Mouse (Mus musculus) myocyte (in vitro differentiated cells): Measurements from ENCODE around the gene Lztr1.

Experiments used
- CEBPB ChIP-seq: IDR thresholded peaks from 2 replicates; pipeline ENCODE4 v1.6.1; 2011; ENCODE audit warnings: mild to moderate bottlenecking, moderate library complexity; ENCODE audit not compliant: poor library complexity, insufficient read depth, severe bottlenecking
- E2F4 ChIP-seq: IDR thresholded peaks from one replicate; pipeline ENCODE4 v1.6.1; 2011; ENCODE audit warnings: mild to moderate bottlenecking, control low read depth, moderate library complexity; ENCODE audit not compliant: insufficient read depth
- MAX ChIP-seq: IDR thresholded peaks from one replicate; pipeline ENCODE4 v1.6.1; 2011; ENCODE audit warnings: low read depth, mild to moderate bottlenecking, control low read depth
- MYOG ChIP-seq, 3 experiments: IDR thresholded peaks; one replicate each; pipeline ENCODE4 v1.6.1; 2011; ENCODE audit warnings: control low read depth in 2 of 3, low read depth in 2 of 3, mild to moderate bottlenecking in 2 of 3; ENCODE audit not compliant: insufficient read length in 2 of 3, control insufficient read depth in 1 of 3, insufficient read depth in 1 of 3
- POLR2A ChIP-seq: IDR thresholded peaks from one replicate; pipeline ENCODE4 v1.6.1; 2011; ENCODE audit warnings: low read depth, mild to moderate bottlenecking, control low read depth, moderate library complexity; ENCODE audit not compliant: insufficient read length
- POLR2AphosphoS2 ChIP-seq: IDR thresholded peaks from one replicate; pipeline ENCODE4 v1.6.1; 2011; ENCODE audit warnings: low read depth, control low read depth; ENCODE audit not compliant: insufficient read length
- REST ChIP-seq: IDR thresholded peaks from one replicate; pipeline ENCODE4 v1.6.1; 2011; ENCODE audit warnings: mild to moderate bottlenecking, control low read depth, moderate library complexity; ENCODE audit not compliant: insufficient read depth, insufficient read length
- SRF ChIP-seq: IDR thresholded peaks from one replicate; pipeline ENCODE4 v1.6.1; 2011; ENCODE audit warnings: low read depth; ENCODE audit not compliant: control insufficient read depth, insufficient read length
- USF1 ChIP-seq: IDR thresholded peaks from one replicate; pipeline ENCODE4 v1.6.1; 2011; ENCODE audit warnings: low read depth, mild to moderate bottlenecking, control low read depth, moderate library complexity

DNA sequence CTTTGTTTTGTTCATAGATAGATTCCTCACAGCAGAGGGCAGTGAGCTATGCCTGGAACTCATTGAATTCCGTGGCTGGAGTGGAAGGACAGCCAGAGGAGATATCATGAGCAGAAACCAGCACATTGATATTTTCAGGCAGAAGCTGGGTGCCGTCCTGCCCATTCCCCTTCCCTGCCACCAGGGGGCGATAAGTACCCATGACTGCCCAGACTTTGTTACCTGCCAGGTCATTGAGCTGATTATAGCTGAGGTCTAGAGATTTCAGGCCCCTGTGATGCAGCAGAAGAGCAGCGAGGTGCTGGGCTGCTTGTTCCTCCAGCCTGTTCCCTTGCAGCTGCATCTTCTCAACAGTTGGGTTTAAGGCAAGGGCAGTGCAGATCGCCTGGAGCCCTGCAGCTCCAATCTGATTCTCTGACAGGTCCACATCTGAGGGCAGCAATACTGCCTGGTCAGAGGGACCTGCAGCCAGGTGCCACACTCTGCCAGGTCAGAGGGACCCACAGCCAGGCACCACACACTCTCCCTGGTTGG lies 49.5 kb downstream of the Lztr1 start:
- TF ChIP-seq CEBPB = no peak
- TF ChIP-seq E2F4 = no peak
- no peak for TF ChIP-seq POLR2A
- no peak for TF ChIP-seq POLR2AphosphoS2
- TF ChIP-seq USF1 = no peak
- no peak for TF ChIP-seq MAX
- TF ChIP-seq REST = no peak
- TF ChIP-seq MYOG (IDR thresholded peaks at IDR 0.05; ENCODE audit: control insufficient read depth in 1 of 3, insufficient read depth in 1 of 3, insufficient read length in 2 of 3, low read depth in 2 of 3) = no peak
- TF ChIP-seq SRF = no peak
